Mouse (Mus musculus): ENCODE results near the gene Gad1. TPM values are rescaled to one million over a fixed set of nuclear protein-coding genes. Genes with fewer than 3 reads are reported as not detected.

The Gad1 gene
- total and polyA plus RNA-seq, 2 experiments from 2014 or later = 122 to 135 TPM

GRCm38 (mm10) chr2:70559520-70559919 is 6.6 kb downstream of the Gad1 start:
- no peak for TF ChIP-seq CTCF (IDR thresholded peaks at IDR 0.05; ENCODE audit: low read depth)
- DNase-seq = peak; percentile 78
- Histone ChIP-seq H3K4me1 (ENCODE audit: insufficient read depth) (no peaks in the 10 kb centered on the region; the same call in 1 of the 2 replicates), H3K27me3 (ENCODE audit: insufficient read depth, low read length) (peaks cover 15% of the 10 kb centered on the region; the same call in 1 of the 2 replicates), H3K9ac (peak overlapping the region; percentile 42), H3K4me3 (ENCODE audit: low read depth, low read length) (peak overlapping the region; percentile 29), H3K9me3 (ENCODE audit: low read length) (no peaks in the 10 kb centered on the region), H3K27ac (ENCODE audit: low read depth, low read length) (peak overlapping the region; percentile 93), H3K36me3 (ENCODE audit: insufficient read depth) (no peaks in the 10 kb centered on the region), H3K4me2 (ENCODE audit: low read depth) (peak overlapping the region; percentile 60)
- no peak for ATAC-seq
- 5% methylated on average over 13 of the region's 13 CpGs for WGBS

GRCm38 (mm10) chr2:70561077-70561795 is 8.4 kb downstream of the Gad1 start:
- H3K4me2 ChIP-seq (ENCODE audit: low read depth) = peak overlapping the region; percentile 60
- no peaks in the 10 kb centered on the region for H3K9me3 ChIP-seq (ENCODE audit: low read length)
- WGBS = under 1% methylated on average over 29 of the region's 29 CpGs
- no peaks in the 10 kb centered on the region; the same call in 1 of the 2 replicates for H3K4me1 ChIP-seq (ENCODE audit: insufficient read depth)
- TF ChIP-seq CTCF (IDR thresholded peaks at IDR 0.05; ENCODE audit: low read depth) = peak; percentile 78
- peaks cover 25% of the 10 kb centered on the region for H3K27me3 ChIP-seq (ENCODE audit: insufficient read depth, low read length)
- ATAC-seq = peak; percentile 52
- peak overlapping the region; percentile 93 for H3K27ac ChIP-seq (ENCODE audit: low read depth, low read length)
- peak overlapping the region; percentile 54 for H3K4me3 ChIP-seq (ENCODE audit: low read depth, low read length)
- no peaks in the 10 kb centered on the region for H3K36me3 ChIP-seq (ENCODE audit: insufficient read depth)
- DNase-seq = peak; percentile 93
- H3K9ac ChIP-seq = peak overlapping the region; percentile 74

GRCm38 (mm10) chr2:70562011-70562491 is 9.2 kb downstream of the Gad1 start:
- Histone ChIP-seq H3K9me3 (ENCODE audit: low read length) (no peaks in the 10 kb centered on the region), H3K9ac (peak overlapping the region; percentile 74), H3K4me1 (ENCODE audit: insufficient read depth) (no peaks in the 10 kb centered on the region; the same call in 1 of the 2 replicates), H3K27me3 (ENCODE audit: insufficient read depth, low read length) (peaks cover 30% of the 10 kb centered on the region), H3K36me3 (ENCODE audit: insufficient read depth) (no peaks in the 10 kb centered on the region), H3K4me3 (ENCODE audit: low read depth, low read length) (peak overlapping the region; percentile 54), H3K4me2 (ENCODE audit: low read depth) (peak overlapping the region; percentile 60), H3K27ac (ENCODE audit: low read depth, low read length) (peak overlapping the region; percentile 93)
- no peak for TF ChIP-seq CTCF (IDR thresholded peaks at IDR 0.05; ENCODE audit: low read depth)
- WGBS = under 1% methylated on average over 42 of the region's 42 CpGs
- peak; percentile 14 for ATAC-seq
- DNase-seq = peak; percentile 56

- WGBS = 2% methylated on average over 28 of the region's 34 CpGs
- H3K4me2 ChIP-seq (ENCODE audit: low read depth) = peak overlapping the region; percentile 60
- TF ChIP-seq CTCF (IDR thresholded peaks at IDR 0.05; ENCODE audit: low read depth) = no peak
- ATAC-seq = 0 out of 2 replicates have a peak, but pooled peaks have one; percentile 0
- H3K9me3 ChIP-seq (ENCODE audit: low read length) = no peaks in the 10 kb centered on the region
- peak overlapping the region; percentile 93 for H3K27ac ChIP-seq (ENCODE audit: low read depth, low read length)
- peak overlapping the region; percentile 74 for H3K9ac ChIP-seq
- H3K27me3 ChIP-seq (ENCODE audit: insufficient read depth, low read length) = peaks cover 30% of the 10 kb centered on the region
- no peaks in the 10 kb centered on the region; the same call in 1 of the 2 replicates for H3K4me1 ChIP-seq (ENCODE audit: insufficient read depth)
- no peaks in the 10 kb centered on the region for H3K36me3 ChIP-seq (ENCODE audit: insufficient read depth)
- peak; percentile 58 for DNase-seq
- peak overlapping the region; percentile 54 for H3K4me3 ChIP-seq (ENCODE audit: low read depth, low read length)
Measured at GRCm38 (mm10) chr2:70562611-70562980, 9.7 kb downstream of the Gad1 start.

GRCm38 (mm10) chr2:70562981-70563671 is 10.3 kb downstream of the Gad1 start:
- peak; percentile 9 for ATAC-seq
- WGBS = under 1% methylated on average over 40 of the region's 40 CpGs
- H3K9ac ChIP-seq = peak overlapping the region; percentile 74
- H3K36me3 ChIP-seq (ENCODE audit: insufficient read depth) = no peaks in the 10 kb centered on the region
- no peaks in the 10 kb centered on the region for H3K9me3 ChIP-seq (ENCODE audit: low read length)
- H3K4me2 ChIP-seq (ENCODE audit: low read depth) = peak overlapping the region; percentile 60
- H3K27me3 ChIP-seq (ENCODE audit: insufficient read depth, low read length) = peaks cover 30% of the 10 kb centered on the region
- TF ChIP-seq CTCF (IDR thresholded peaks at IDR 0.05; ENCODE audit: low read depth) = no peak
- no peaks in the 10 kb centered on the region for H3K4me1 ChIP-seq (ENCODE audit: insufficient read depth)
- DNase-seq = peak; percentile 56
- H3K4me3 ChIP-seq (ENCODE audit: low read depth, low read length) = peak overlapping the region; percentile 54
- H3K27ac ChIP-seq (ENCODE audit: low read depth, low read length) = peak overlapping the region; percentile 93

GRCm38 (mm10) chr2:70563721-70564645 is 11.1 kb downstream of the Gad1 start:
- Histone ChIP-seq H3K4me2 (ENCODE audit: low read depth) (peak overlapping the region; percentile 60), H3K4me3 (ENCODE audit: low read depth, low read length) (peak overlapping the region; percentile 54), H3K36me3 (ENCODE audit: insufficient read depth) (no peaks in the 10 kb centered on the region), H3K27me3 (ENCODE audit: insufficient read depth, low read length) (peaks cover 35% of the 10 kb centered on the region), H3K9me3 (ENCODE audit: low read length) (no peaks in the 10 kb centered on the region), H3K9ac (peak overlapping the region; percentile 74), H3K27ac (ENCODE audit: low read depth, low read length) (peak overlapping the region; percentile 93), H3K4me1 (ENCODE audit: insufficient read depth) (peaks cover 7% of the 10 kb centered on the region)
- TF ChIP-seq CTCF (IDR thresholded peaks at IDR 0.05; ENCODE audit: low read depth) = no peak
- no peak; the same call in 1 of the 2 replicates for ATAC-seq
- whole genome bisulfite sequencing = under 1% methylated on average over 38 of the region's 38 CpGs
- DNase-seq = peak; percentile 63

Measured in forebrain, postnatal 0 days (tissue).